Mouse (Mus musculus) ES-Bruce4 (cell line): ENCODE results near the gene Txlna.

Experiments
- CTCF ChIP-seq: IDR thresholded peaks from one replicate; pipeline ENCODE4 v1.8.1; 2011; ENCODE audit warnings: low read depth, low read length
- POLR2A ChIP-seq: IDR thresholded peaks from one replicate; pipeline ENCODE4 v1.8.1; 2011; ENCODE audit warnings: low read length; ENCODE audit not compliant: insufficient read depth

DNA sequence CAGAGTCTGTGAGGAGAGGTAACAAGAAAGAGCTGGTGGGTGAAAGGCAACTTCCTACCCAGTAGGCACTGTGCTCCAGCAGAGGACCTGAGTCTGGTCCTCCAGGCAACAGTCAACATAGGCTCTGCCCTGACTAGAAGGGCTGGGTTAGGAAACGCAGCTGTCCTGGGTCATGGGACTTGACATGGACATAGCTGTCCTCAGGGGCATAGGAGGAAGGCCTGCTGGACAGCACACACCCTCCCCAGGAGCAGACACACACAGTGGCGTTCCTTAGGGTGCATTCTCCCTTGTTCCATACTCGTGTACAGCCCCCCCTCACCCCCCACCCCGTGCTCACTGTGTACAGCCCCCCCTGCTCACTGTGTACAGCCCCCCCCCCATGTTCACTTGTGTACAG is 30.4 kb downstream of the Txlna start:
- no peak for TF ChIP-seq CTCF
- no peak for TF ChIP-seq POLR2A
